Mouse (Mus musculus) stomach, embryonic 14.5 days (tissue): ENCODE measurements around the gene 3425401B19Rik. TPM values are rescaled to one million over a fixed set of nuclear protein-coding genes. Genes with fewer than 3 reads are reported as not detected.

Source experiments
- ATAC-seq: fragments of 200-750 bp; cut with Nextera tagmentation; 2 replicates; pipeline ENCODE4 v1.8.0; 2017; ENCODE audit warnings: low read depth, moderate TSS enrichment; ENCODE audit not compliant: insufficient number of reproducible peaks, insufficient read depth, low FRiP score
- H3K27ac ChIP-seq: fragments of 300-500 bp; sonication (generic); 2 replicates; pipeline ENCODE4 v1.5.1; 2014; ENCODE audit warnings: mild to moderate bottlenecking, low read length, moderate library complexity, mixed read lengths
- H3K27me3 ChIP-seq: fragments of 300-500 bp; sonication (generic); 2 replicates; pipeline ENCODE4 v1.6.1; 2014; ENCODE audit warnings: low read length, control low read depth, mixed read lengths; ENCODE audit not compliant: control insufficient read depth, insufficient read depth
- H3K36me3 ChIP-seq: fragments of 300-500 bp; sonication (generic); 2 replicates; pipeline ENCODE4 v1.6.1; 2014; ENCODE audit warnings: mild to moderate bottlenecking, control low read depth, low read length, moderate library complexity, mixed read lengths; ENCODE audit not compliant: control insufficient read depth, insufficient read depth
- H3K4me1 ChIP-seq: fragments of 300-500 bp; sonication (generic); 2 replicates; pipeline ENCODE4 v1.6.1; 2014; ENCODE audit warnings: low read length, control low read depth, mixed read lengths; ENCODE audit not compliant: control insufficient read depth, insufficient read depth
- H3K4me2 ChIP-seq: fragments of 300-500 bp; sonication (generic); replicated peaks from 2 replicates; pipeline ENCODE4 v1.6.1; 2014; ENCODE audit warnings: low read depth, low read length, control low read depth
- H3K4me3 ChIP-seq: fragments of 300-500 bp; sonication (generic); 2 replicates; pipeline ENCODE4 v1.5.1; 2014; ENCODE audit warnings: low read depth, low read length, control low read depth
- H3K9ac ChIP-seq: fragments of 300-500 bp; sonication (generic); replicated peaks from 2 replicates; pipeline ENCODE4 v1.6.1; 2014; ENCODE audit warnings: low read depth, mild to moderate bottlenecking, control low read depth, low read length, moderate library complexity, mixed read lengths
- H3K9me3 ChIP-seq: fragments of 300-500 bp; sonication (generic); 2 replicates; pipeline ENCODE4 v1.6.1; 2016; ENCODE audit warnings: low read depth, low read length, control low read depth; ENCODE audit not compliant: control insufficient read depth
- WGBS: fragments of 180-500 bp; shearing (Covaris S2); extraction: QIAGEN DNeasy Blood & Tissue Kit; methylation state at CpG from one replicate; pipeline ENCODE4 v1.1.7; 2014; 5-methylcytosine and 5-hydroxymethylcytosine counted together
- polyA plus RNA-seq: library from polyadenylated mRNA; unstranded; fragments of >200 nt; fragmentation: Nextera tagmentation; extraction: Ambion mirVana; gene quantifications from 2 replicates; pipeline ENCODE4 v1.2.1, GENCODE M21; 2014

The 3425401B19Rik gene
- polyA plus RNA-seq, 1 experiment from 2014 or later: 0.06 TPM

DNA sequence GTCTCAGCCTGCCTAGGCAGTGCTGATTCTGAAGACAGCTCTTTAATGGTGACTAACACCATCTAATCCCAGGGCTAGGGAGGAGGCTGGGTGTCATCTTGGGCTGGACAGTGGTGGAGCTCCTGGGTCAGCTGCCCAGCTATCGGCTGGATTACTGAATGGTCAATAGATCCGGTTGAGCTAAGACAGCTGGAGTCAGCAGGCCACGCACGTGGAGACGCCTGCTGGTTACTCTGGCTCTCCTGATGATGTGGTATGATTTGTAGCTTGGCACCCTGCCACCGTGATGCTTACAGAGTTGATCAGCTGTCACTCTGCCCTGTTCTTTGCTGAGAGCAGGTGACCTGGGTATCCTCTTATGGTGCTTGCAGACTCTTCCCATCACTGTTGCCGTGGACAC is 23.7 kb upstream of the 3425401B19Rik start:
- Histone ChIP-seq H3K4me1 (no peaks in the 10 kb centered on the region), H3K9ac (no peak overlapping the region), H3K27me3 (no peaks in the 10 kb centered on the region; the same call in 1 of the 2 replicates), H3K4me2 (no peak overlapping the region), H3K4me3 (no peak overlapping the region), H3K27ac (no peak overlapping the region), H3K9me3 (no peaks in the 10 kb centered on the region), H3K36me3 (no peaks in the 10 kb centered on the region)
- WGBS: 51% methylated on average over 7 of the region's 7 CpGs
- ATAC-seq: no peak

DNA sequence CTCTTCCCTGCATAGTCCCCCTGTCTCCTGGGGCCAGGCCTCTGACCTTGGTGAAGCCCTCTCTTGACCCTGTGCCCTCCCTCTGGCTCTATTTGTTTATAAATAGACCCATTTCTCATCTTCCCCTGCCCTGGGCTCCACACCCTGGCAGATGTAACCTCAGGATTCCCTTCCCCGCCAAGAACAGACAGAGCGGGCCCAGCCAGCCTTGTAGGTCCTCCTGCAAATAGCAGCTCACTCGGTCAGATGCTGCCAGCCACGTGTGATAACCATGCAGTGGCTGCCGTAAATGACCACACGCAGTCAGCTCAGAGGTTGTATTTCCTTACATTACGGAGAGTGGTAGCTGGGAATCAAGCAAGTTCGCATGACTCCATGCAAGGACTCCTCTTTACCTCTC is 22.8 kb upstream of the 3425401B19Rik start:
- ATAC-seq: no peak
- 48% methylated on average over 8 of the region's 8 CpGs for WGBS
- no peak overlapping the region for H3K4me3 ChIP-seq
- H3K4me1 ChIP-seq: no peaks in the 10 kb centered on the region
- H3K36me3 ChIP-seq: no peaks in the 10 kb centered on the region
- no peak overlapping the region for H3K27ac ChIP-seq
- H3K9ac ChIP-seq: no peak overlapping the region
- H3K9me3 ChIP-seq: no peaks in the 10 kb centered on the region
- no peaks in the 10 kb centered on the region; the same call in 1 of the 2 replicates for H3K27me3 ChIP-seq
- no peak overlapping the region for H3K4me2 ChIP-seq

DNA sequence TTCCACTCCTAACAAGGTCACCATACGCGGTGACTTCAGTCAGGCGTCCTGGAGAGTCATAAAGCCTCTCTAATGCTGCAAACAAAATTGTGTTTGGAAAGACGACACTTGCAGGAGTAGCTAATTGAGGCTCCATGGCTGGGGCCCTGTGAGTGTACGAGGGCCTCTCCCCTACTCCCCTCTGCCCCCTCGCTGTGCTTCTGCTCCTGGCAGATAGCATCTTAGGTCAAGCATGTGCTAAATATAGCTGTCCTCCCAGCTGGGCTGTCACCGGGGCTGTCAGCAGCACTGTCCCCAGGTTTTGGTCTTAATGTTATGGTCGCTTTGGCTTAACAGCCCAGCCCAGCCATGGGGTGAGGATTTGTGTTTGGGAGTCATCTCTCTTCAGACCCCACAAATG is 15.9 kb upstream of the 3425401B19Rik start:
- H3K4me3 ChIP-seq: no peak overlapping the region
- no peak overlapping the region for H3K9ac ChIP-seq
- H3K27me3 ChIP-seq: no peaks in the 10 kb centered on the region
- no peak for ATAC-seq
- no peaks in the 10 kb centered on the region for H3K4me1 ChIP-seq
- H3K36me3 ChIP-seq: no peaks in the 10 kb centered on the region
- no peak overlapping the region for H3K4me2 ChIP-seq
- WGBS: 38% methylated on average over 8 of the region's 8 CpGs
- H3K27ac ChIP-seq: no peak overlapping the region
- H3K9me3 ChIP-seq: no peaks in the 10 kb centered on the region

DNA sequence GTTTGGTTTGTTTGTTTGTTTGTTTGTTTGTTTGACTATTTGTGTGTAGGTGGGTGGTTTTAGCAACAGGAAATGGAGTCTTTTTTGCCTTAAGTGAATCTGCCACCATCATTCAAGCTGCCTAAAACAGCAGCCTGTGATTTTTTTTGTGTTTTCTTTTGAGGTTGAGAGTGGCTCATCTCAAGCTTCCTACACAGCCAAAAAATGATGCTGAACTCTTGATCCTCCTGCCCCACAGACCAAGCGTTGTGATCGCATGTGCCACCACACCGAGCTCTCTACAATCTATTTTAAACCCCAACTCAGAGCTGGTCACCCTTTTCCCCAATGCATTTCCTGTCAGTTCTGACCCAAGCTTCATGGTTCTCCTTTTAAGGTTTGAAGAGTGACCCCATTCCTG is 13.5 kb upstream of the 3425401B19Rik start:
- H3K27me3 ChIP-seq: no peaks in the 10 kb centered on the region
- no peaks in the 10 kb centered on the region for H3K36me3 ChIP-seq
- H3K9me3 ChIP-seq: no peaks in the 10 kb centered on the region
- no peak overlapping the region for H3K4me3 ChIP-seq
- no peak overlapping the region for H3K4me2 ChIP-seq
- 82% methylated on average over 3 of the region's 3 CpGs for WGBS
- H3K27ac ChIP-seq: no peak overlapping the region
- H3K4me1 ChIP-seq: no peaks in the 10 kb centered on the region
- ATAC-seq: no peak
- H3K9ac ChIP-seq: no peak overlapping the region

DNA sequence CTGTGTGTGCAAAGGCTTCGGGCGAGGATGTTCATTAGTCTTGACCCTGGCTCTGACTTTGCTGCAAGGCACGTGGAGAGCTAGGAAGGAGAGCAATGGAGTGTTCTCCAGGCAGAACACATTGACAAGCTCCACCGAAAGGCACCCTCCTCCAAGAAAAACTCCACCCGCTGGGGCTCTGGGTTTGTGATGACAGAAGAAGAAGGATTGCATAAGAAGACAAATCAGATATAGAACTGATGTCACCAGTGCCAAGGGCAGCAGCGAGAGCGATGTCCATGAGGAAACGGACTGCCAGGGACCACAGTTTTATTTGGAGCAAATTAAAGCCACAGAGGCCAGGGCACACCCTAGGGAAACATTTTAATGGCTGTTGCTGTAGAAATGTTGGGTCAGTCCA is 12.7 kb upstream of the 3425401B19Rik start:
- 80% methylated on average over 8 of the region's 8 CpGs for WGBS
- no peak for ATAC-seq
- Histone ChIP-seq H3K27me3 (no peaks in the 10 kb centered on the region), H3K4me2 (no peak overlapping the region), H3K9ac (no peak overlapping the region), H3K9me3 (no peaks in the 10 kb centered on the region), H3K4me1 (no peaks in the 10 kb centered on the region), H3K36me3 (no peaks in the 10 kb centered on the region), H3K4me3 (no peak overlapping the region), H3K27ac (no peak overlapping the region)

DNA sequence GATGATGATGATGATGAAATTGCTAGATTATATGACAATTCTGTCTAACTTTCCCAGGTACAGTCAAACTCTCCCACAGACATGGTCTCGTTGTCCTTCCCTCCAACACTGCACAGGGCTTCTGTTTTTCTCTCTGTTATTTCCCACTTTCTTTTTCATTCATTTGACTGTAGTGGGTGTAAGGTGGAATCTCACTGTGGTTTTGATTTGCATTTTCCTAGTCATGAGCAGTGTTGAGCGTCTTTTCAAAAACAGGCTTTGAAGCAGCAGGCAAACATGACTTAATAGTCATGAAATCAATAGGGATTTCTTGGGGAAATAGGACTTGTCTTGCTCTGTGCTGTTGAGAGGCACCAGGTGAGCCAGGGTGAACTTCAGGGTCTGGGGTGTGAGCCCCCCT is 11.3 kb upstream of the 3425401B19Rik start:
- Histone ChIP-seq H3K4me3 (no peak overlapping the region), H3K4me2 (no peak overlapping the region), H3K9ac (no peak overlapping the region), H3K9me3 (no peaks in the 10 kb centered on the region), H3K27me3 (no peaks in the 10 kb centered on the region), H3K36me3 (no peaks in the 10 kb centered on the region), H3K4me1 (no peaks in the 10 kb centered on the region), H3K27ac (no peak overlapping the region)
- no peak for ATAC-seq
- 80% methylated on average over 2 of the region's 2 CpGs for WGBS

DNA sequence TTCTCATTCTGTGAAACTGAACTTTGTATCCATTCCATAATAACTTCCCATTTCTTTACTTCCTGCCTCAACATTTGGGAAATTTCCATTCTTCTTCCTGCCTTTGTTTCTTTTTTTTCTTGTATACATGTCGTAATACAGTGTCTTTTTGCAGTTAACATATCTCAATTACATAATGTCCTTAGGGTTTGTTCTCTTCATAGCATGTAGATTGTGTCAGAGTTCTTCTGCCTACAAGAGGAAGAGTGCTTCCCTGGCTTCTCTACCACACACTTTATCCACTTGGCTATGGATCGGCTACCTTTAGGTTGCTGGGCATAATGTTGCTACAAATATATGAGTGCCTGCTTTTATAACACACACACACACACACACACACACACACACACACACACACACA is 10.8 kb upstream of the 3425401B19Rik start:
- H3K36me3 ChIP-seq: no peaks in the 10 kb centered on the region
- H3K4me3 ChIP-seq: no peak overlapping the region
- H3K27ac ChIP-seq: no peak overlapping the region
- no peak overlapping the region for H3K9ac ChIP-seq
- WGBS: 79% methylated on average over 2 of the region's 2 CpGs
- no peaks in the 10 kb centered on the region for H3K27me3 ChIP-seq
- no peaks in the 10 kb centered on the region for H3K4me1 ChIP-seq
- no peak overlapping the region for H3K4me2 ChIP-seq
- H3K9me3 ChIP-seq: no peaks in the 10 kb centered on the region
- ATAC-seq: no peak

DNA sequence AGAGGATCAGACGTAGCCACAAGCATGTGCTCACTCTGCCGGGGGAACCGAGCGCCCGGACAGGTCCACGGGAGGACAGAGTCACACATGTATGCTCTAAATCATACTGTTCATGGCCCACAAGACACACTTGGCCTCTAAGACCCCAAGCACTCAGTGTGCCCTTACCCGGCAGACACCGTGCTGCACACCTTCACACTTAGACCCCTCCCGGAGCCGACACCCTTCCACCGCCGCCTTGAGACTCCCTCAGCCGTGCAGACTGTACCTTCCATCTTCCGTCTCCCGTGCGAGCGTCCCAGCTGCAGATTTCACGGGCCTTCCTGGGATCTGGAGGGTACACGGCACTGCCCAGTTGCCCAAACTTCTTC is 373 bp downstream of the 3425401B19Rik start:
- no peak overlapping the region for H3K9ac ChIP-seq
- no peaks in the 10 kb centered on the region for H3K9me3 ChIP-seq
- WGBS: 62% methylated on average over 19 of the region's 19 CpGs
- H3K4me1 ChIP-seq: 0 out of 2 replicates have a peak, but pooled peaks cover 7% of the 10 kb centered on the region
- no peak overlapping the region for H3K4me3 ChIP-seq
- no peaks in the 10 kb centered on the region for H3K36me3 ChIP-seq
- ATAC-seq: no peak
- H3K27ac ChIP-seq: no peak overlapping the region
- no peaks in the 10 kb centered on the region for H3K27me3 ChIP-seq
- no peak overlapping the region; the same call in 1 of the 2 replicates for H3K4me2 ChIP-seq

DNA sequence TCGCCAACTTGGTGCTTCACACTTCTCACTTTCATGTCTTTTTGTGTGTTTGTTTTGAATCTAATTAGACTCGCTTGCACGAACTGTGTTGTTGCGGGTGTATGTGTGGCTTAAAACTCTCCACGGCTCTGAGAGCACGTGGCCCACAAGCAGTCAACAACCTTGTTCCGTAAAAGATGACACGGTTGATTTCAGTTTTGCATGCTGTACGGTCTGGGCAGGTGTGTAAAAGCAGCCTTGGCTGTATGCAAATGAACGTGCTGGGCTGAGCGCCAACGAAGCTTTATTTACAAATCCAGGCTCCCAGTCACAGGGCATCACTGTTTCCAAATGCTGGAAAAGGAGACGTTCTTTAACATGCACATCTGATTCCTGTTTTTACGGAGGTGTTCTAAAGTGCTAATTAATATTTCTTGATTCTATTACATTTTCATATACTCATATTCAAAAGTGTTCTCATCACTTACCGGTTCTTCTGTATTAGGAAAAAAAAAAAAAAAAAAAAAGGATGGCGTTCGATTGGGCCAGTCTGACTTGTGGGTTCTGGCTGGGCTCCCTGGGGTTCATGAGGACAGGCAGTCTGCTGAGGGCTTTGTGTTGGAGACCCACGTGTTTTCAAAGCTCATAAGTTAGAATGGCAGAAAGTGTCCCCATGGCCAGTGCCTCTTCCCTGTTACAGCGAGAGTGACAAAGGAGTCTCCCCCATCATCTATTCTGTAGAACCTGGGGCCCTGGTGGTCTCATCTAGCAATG is 935 bp downstream of the 3425401B19Rik start:
- 0 out of 2 replicates have a peak, but pooled peaks cover 7% of the 10 kb centered on the region for H3K4me1 ChIP-seq
- ATAC-seq: no peak
- no peaks in the 10 kb centered on the region for H3K9me3 ChIP-seq
- H3K36me3 ChIP-seq: no peaks in the 10 kb centered on the region
- no peaks in the 10 kb centered on the region for H3K27me3 ChIP-seq
- no peak overlapping the region; the same call in 1 of the 2 replicates for H3K4me2 ChIP-seq
- no peak overlapping the region for H3K9ac ChIP-seq
- no peak overlapping the region for H3K27ac ChIP-seq
- H3K4me3 ChIP-seq: no peak overlapping the region
- 68% methylated on average over 19 of the region's 19 CpGs for WGBS
